Mouse (Mus musculus): ENCODE measurements around the gene Prss43.

Prss43 gene

GRCm38 (mm10) chr9:110841438-110841837 is 14.9 kb downstream of the Prss43 start:
- peak; percentile 27 for DNase-seq

GRCm38 (mm10) chr9:110844206-110844605 is 17.7 kb downstream of the Prss43 start, which contains the start of gene Prss46:
TSS of gene Prss46 (plus strand) at chr9:110844506.
- no peak for DNase-seq

GRCm38 (mm10) chr9:110849162-110849561 is 22.7 kb downstream of the Prss43 start:
- no peak for DNase-seq

- no peak for DNase-seq
Measured at GRCm38 (mm10) chr9:110855903-110856302, 29.4 kb downstream of the Prss43 start.

GRCm38 (mm10) chr9:110856920-110857319 is 30.4 kb downstream of the Prss43 start:
- no peak for DNase-seq

- no peak for DNase-seq
Measured at GRCm38 (mm10) chr9:110857781-110858472, 31.4 kb downstream of the Prss43 start, which contains the start of gene Prss50. TSS of gene Prss50 (plus strand) at chr9:110857967.

GRCm38 (mm10) chr9:110858523-110858922 is 32.0 kb downstream of the Prss43 start:
- no peak for DNase-seq

- DNase-seq: no peak
Measured at GRCm38 (mm10) chr9:110858967-110859596, 32.6 kb downstream of the Prss43 start.

- DNase-seq: no peak
Measured at GRCm38 (mm10) chr9:110871030-110871429, 44.5 kb downstream of the Prss43 start.

- DNase-seq: peak; percentile 58
Measured at GRCm38 (mm10) chr9:110873681-110874659, 47.5 kb downstream of the Prss43 start.

GRCm38 (mm10) chr9:110874660-110875191 is 48.2 kb downstream of the Prss43 start:
- DNase-seq: no peak

GRCm38 (mm10) chr9:110875288-110875695 is 48.8 kb downstream of the Prss43 start:
- DNase-seq: peak; percentile 71

GRCm38 (mm10) chr9:110877353-110877752 is 50.9 kb downstream of the Prss43 start:
- DNase-seq: no peak

GRCm38 (mm10) chr9:110877888-110878287 is 51.4 kb downstream of the Prss43 start:
- DNase-seq: peak; percentile 80

- DNase-seq: peak; percentile 80
Measured at GRCm38 (mm10) chr9:110879191-110879920, 52.9 kb downstream of the Prss43 start, which contains the start of gene Als2cl. TSS of gene Als2cl (plus strand) at chr9:110879870.

GRCm38 (mm10) chr9:110879998-110880561 is 53.6 kb downstream of the Prss43 start, which contains the start of gene Tmie:
TSS of gene Tmie (minus strand) at chr9:110880113.
- peak; percentile 91 for DNase-seq

- peak; percentile 72 for DNase-seq
Measured at GRCm38 (mm10) chr9:110880772-110881171, 54.3 kb downstream of the Prss43 start.

All from kidney, adult 11 months (tissue).